ENCODE assay signal across 15 mouse cellular contexts in the genomic region with DNA sequence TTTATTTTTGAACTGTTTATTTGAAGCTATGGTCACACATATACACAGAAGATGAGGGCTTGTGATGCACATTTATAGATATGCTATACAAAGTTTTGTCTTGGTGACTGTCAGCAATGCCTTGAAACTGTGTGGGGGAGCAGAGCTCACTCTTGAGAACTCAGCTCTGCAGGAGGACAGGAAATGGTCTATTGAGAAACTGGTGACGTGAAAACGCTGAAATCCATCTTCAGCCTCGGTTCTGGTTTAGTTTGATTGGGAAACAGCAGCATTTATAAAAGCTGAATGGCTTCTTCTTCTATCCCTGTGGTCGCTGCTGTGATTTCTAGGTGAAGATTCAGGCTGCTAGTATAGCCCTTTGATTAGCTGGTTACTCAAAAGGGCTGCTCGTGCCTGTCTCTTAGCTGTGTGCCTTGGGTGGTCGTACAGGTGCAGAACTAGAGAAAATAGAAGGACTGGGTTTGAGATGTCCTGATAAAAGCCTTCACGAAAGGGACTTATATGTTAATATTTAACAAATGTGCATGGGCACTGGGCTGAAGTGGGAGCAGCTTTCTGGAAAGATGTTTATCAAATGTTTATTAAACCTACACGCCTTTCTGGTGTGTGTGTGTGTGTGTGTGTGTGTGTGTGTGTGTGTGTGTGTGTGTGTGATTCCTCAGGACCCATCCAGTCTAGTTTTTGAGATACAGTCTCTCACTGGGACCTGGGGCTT.
DNase-seq lines count a peak whose midpoint lies in the region; ATAC-seq and TF ChIP-seq lines count a peak whose summit lies in the region.
"Had no signal": no experiment of that assay in that cellular context is flagged by ENCODE, and none has a peak within 500 bp of the region (broad histone marks: within the 10 kb centered on the region; RNA-seq: fewer than 3 reads in every experiment).

No protein-coding gene starts in this region.

- H3K9me3 ChIP-seq in lung, embryonic 14.5 days (ENCODE audit: low read depth, low read length) = no peaks in the 10 kb centered on the region
- no peaks in the 10 kb centered on the region for H3K9me3 ChIP-seq in forebrain, embryonic 15.5 days
- H3K9me3 ChIP-seq in hindbrain, embryonic 16.5 days (ENCODE audit: control insufficient read depth, low read length) = no peaks in the 10 kb centered on the region
- H3K9me3 ChIP-seq: embryonic facial prominence, embryonic 10.5 days; heart, embryonic 15.5 days; hindbrain, embryonic 15.5 days; megakaryocyte, embryonic 14.5 days had no signal

- ATAC-seq in lung, embryonic 14.5 days (ENCODE audit: insufficient read depth) = no peak
- no peak for ATAC-seq in forebrain, embryonic 15.5 days (replicated peaks)
- ATAC-seq in hindbrain, embryonic 16.5 days = no peak

- H3K4me2 ChIP-seq in lung, embryonic 14.5 days = no peak overlapping the region
- H3K4me2 ChIP-seq in forebrain, embryonic 15.5 days (replicated peaks) = no peak overlapping the region
- no peak overlapping the region for H3K4me2 ChIP-seq in hindbrain, embryonic 16.5 days (ENCODE audit: low read length)
- H3K4me2 ChIP-seq: heart, embryonic 15.5 days; hindbrain, embryonic 15.5 days had no signal

- H3K27me3 ChIP-seq in lung, embryonic 14.5 days (ENCODE audit: insufficient read depth, low read length) = no peaks in the 10 kb centered on the region
- H3K27me3 ChIP-seq in kidney, adult 2 months (replicated peaks; ENCODE audit: control insufficient read depth, insufficient read depth, low read length) = no peaks in the 10 kb centered on the region
- no peaks in the 10 kb centered on the region for H3K27me3 ChIP-seq in forebrain, embryonic 15.5 days
- no peaks in the 10 kb centered on the region for H3K27me3 ChIP-seq in hindbrain, embryonic 16.5 days (replicated peaks; ENCODE audit: control insufficient read depth, insufficient read depth, low read length)
- H3K27me3 ChIP-seq: heart, embryonic 15.5 days; hindbrain, embryonic 15.5 days had no signal

- no peak overlapping the region for H3K27ac ChIP-seq in lung, embryonic 14.5 days (ENCODE audit: low read depth)
- H3K27ac ChIP-seq in kidney, adult 2 months (ENCODE audit: insufficient read depth, low read depth, low read length) = peak overlapping the region; percentile 91
- no peak overlapping the region for H3K27ac ChIP-seq in forebrain, embryonic 15.5 days (replicated peaks)
- no peak overlapping the region for H3K27ac ChIP-seq in hindbrain, embryonic 16.5 days (ENCODE audit: low read depth, low read length)
- H3K27ac ChIP-seq: embryonic facial prominence, embryonic 10.5 days; heart, embryonic 15.5 days; hindbrain, embryonic 15.5 days; layer of hippocampus, adult 2 months had no signal

- 43% methylated on average over 8 of the region's 8 CpGs for WGBS in lung, embryonic 14.5 days
- 33% methylated on average over 8 of the region's 8 CpGs for WGBS in kidney, adult 2 months
- 80% methylated on average over 8 of the region's 8 CpGs for WGBS in forebrain, embryonic 15.5 days
- 76% methylated on average over 8 of the region's 8 CpGs for WGBS in hindbrain, embryonic 16.5 days

- H3K4me3 ChIP-seq in lung, embryonic 14.5 days (ENCODE audit: low read depth, low read length) = no peak overlapping the region
- H3K4me3 ChIP-seq in kidney, adult 2 months (ENCODE audit: insufficient read depth, low read depth, low read length) = no peak overlapping the region
- no peak overlapping the region for H3K4me3 ChIP-seq in forebrain, embryonic 15.5 days
- no peak overlapping the region for H3K4me3 ChIP-seq in hindbrain, embryonic 16.5 days (ENCODE audit: low read length)
- H3K4me3 ChIP-seq: embryonic facial prominence, embryonic 10.5 days; heart, embryonic 15.5 days; hindbrain, embryonic 15.5 days; layer of hippocampus, adult 2 months; megakaryocyte, embryonic 14.5 days had no signal

- TF ChIP-seq CTCF in lung, embryonic 14.5 days (IDR thresholded peaks at IDR 0.05; ENCODE audit: low read depth) = no peak
- TF ChIP-seq CTCF in kidney, adult 2 months (conservative IDR thresholded peaks at IDR 0.05; ENCODE audit: insufficient read depth, insufficient read length, low read depth, low read length) = no peak

- peak; percentile 54 for DNase-seq in lung, embryonic 14.5 days
- no peak for DNase-seq in lung, postnatal 14 days
- peak; percentile 5 for DNase-seq in T-cell, adult 2 months (ENCODE audit: low spot score)
- peak; percentile 58 for DNase-seq in kidney, adult 2 months
- peak; percentile 14 for DNase-seq in lung, postnatal 10 days
- no peak for DNase-seq in cerebellum, adult 18-20 months
- DNase-seq: adrenal gland, postnatal 36 days; cerebellum, adult 9-10 months had no signal

- H3K36me3 ChIP-seq in lung, embryonic 14.5 days (ENCODE audit: insufficient read depth) = no peaks in the 10 kb centered on the region
- no peaks in the 10 kb centered on the region for H3K36me3 ChIP-seq in kidney, adult 2 months (ENCODE audit: control insufficient read depth, insufficient read depth, low read length)
- no peaks in the 10 kb centered on the region for H3K36me3 ChIP-seq in forebrain, embryonic 15.5 days
- no peaks in the 10 kb centered on the region for H3K36me3 ChIP-seq in hindbrain, embryonic 16.5 days (ENCODE audit: control insufficient read depth, insufficient read depth, low read length)
- H3K36me3 ChIP-seq: embryonic facial prominence, embryonic 10.5 days; heart, embryonic 15.5 days; hindbrain, embryonic 15.5 days had no signal

- peaks cover 10% of the 10 kb centered on the region for H3K4me1 ChIP-seq in lung, embryonic 14.5 days (ENCODE audit: insufficient read depth)
- peaks cover 22% of the 10 kb centered on the region for H3K4me1 ChIP-seq in kidney, adult 2 months (ENCODE audit: control insufficient read depth, insufficient read depth, low read length)
- H3K4me1 ChIP-seq in forebrain, embryonic 15.5 days = peaks cover 3% of the 10 kb centered on the region; the same call in 1 of the 2 replicates
- H3K4me1 ChIP-seq in hindbrain, embryonic 16.5 days (ENCODE audit: control insufficient read depth, insufficient read depth, low read depth, low read length) = peaks cover 5% of the 10 kb centered on the region; the same call in 1 of the 2 replicates

- no peak for TF ChIP-seq POLR2A in kidney, adult 2 months (IDR thresholded peaks at IDR 0.05; ENCODE audit: low read depth, low read length)

- no peak overlapping the region for H3K9ac ChIP-seq in lung, embryonic 14.5 days
- no peak overlapping the region for H3K9ac ChIP-seq in forebrain, embryonic 15.5 days (replicated peaks)
- H3K9ac ChIP-seq in hindbrain, embryonic 16.5 days (ENCODE audit: low read depth, low read length) = no peak overlapping the region
- H3K9ac ChIP-seq: heart, embryonic 15.5 days; hindbrain, embryonic 15.5 days had no signal

Comparison
In these comparisons a context has a peak if more than half of its experiments do, and no peak if none do; other contexts are left out.
1. DNase-seq: peak in lung, embryonic 14.5 days (single experiment), T-cell, adult 2 months (single experiment), kidney, adult 2 months (single experiment) and lung, postnatal 10 days (single experiment); none in lung, postnatal 14 days (single experiment) and cerebellum, adult 18-20 months (0 of 2).